Mouse (Mus musculus) cerebellum, postnatal 36 days (tissue): ENCODE measurements at regions not wholly inside any gene's neighbourhood (a gene's known extent, or its start where the extent isn't known, plus 50 kb on each side); places are given as distances from the start of the nearest gene placed in this dataset.
"Not testable (repeated sequence)": the region's sequence is repeated elsewhere in the genome, so short reads cannot be mapped to it uniquely, and the experiment has no call there.

Experiments
- DNase-seq, 2 experiments: peaks; one replicate each; pipeline ENCODE4 v3.0.0; 2021 to 2022; ENCODE audit warnings: mixed read lengths in 2 of 2

DNA sequence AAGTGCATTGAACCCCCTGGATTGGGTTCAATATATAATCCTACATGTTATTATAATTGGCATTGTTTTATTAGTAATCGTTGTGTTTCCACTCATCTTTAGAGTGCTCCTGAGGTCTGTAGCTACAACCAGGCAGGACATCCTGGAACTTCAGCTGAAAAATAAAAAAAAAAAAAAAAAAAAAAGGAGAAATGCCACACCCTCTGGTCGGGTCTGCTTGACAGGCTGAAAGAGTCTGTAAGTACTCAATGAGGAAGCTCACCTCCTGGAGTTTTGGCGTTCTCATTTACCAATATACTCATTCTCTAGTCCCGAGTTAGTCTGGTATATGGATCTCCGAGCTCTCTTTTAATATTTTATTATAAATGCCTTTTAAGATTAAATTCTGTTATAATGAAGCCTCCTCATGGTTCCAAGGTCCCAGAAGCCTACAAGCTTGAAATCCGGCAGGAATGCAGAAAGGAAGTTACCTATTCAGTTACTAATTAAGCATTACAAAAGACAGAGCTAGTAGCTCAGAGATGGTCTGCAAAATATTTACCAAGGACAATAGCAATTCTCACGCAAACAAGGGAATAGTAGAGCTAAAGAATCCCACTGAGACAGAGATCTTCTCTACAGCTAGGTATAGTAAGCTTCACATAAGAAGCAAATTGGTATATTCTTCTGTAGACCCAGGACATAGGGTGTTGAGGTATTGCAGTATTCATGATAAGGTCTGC is 745.7 kb upstream of the Gm5150 start:
- no peak for DNase-seq

DNA sequence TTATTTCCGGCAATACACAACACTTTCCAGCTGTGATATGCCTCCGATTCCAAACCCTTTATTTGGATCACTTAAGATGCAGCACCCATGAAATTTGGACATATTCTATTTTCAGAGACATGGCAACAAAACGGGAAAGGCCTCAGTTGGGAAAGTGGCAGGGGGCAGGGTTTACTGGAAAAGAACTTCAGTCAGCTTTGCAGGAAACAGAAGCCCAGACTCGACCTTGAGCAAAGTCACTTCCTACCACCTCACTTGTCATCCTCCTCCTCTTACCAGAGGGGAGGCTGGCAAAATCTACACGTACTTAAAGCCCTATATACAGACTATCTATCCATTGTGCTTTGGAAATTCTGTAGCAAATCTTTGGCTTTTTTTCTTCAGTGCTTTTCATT is 727.7 kb upstream of the Gm5150 start:
- no peak for DNase-seq

DNA sequence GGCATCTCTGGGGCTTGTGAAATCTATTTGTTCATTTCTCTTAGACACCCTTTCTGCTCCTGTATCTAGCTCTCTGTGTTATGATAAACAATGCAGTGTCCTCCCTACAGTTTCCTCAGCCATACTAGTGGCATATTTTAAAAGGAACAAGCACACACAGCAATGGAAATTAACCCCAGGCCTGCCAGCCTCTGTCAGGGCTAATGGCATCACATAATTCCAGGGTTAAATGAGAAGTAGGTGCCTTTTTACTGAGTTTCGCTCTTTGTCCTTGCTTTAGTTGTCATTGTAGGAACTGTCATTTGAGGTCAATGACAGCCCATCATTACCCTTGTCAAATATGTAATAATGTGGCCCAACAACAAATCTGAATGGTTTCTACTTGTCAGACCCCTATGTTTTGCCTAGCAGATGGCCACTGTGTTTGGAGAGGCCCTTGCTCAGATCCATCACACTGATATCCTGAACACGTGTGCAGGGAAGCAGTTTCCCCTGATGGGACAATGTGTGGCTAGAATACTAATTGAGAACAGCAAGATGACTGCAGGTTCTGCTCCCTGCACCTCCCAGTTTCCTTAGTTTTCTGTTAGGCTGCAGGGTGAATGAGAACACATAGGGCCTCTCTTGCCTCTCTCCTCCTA is 727.2 kb upstream of the Gm5150 start:
- no peak for DNase-seq

DNA sequence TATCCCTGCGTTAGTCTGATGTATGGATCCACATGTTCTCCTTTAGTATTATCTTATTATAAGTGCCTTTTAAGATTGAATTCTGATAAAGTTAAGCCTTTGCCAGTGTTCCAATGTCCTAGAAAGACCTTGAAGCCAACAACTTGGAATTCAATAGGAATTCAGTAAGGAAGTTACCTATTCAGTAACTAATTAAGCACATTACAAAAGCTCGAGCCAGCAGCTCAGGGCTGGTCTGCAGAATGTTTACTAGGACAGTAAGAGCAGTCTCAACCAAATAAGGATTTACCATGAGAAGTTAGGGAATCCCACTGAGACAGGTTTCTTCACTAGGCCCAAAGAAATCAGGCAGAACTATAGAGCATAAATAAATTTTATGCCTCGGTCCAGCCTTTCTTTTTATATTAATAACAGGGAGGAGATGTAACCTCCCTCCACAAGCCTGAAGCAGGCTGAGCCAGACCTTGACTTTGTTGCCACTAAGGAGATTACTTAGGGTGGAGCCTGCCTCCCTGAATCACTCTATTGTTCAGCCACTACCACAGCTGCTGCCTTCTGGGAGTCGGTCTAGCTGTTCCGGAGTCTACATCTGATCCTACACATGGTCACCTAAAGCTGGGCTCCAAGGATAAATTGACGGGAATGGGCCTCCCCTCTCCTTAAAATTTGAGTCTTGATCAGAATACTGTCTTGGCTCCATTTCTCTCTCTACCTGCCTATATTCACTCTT is 718.3 kb upstream of the Gm5150 start:
- DNase-seq: not testable (repeated sequence)

DNA sequence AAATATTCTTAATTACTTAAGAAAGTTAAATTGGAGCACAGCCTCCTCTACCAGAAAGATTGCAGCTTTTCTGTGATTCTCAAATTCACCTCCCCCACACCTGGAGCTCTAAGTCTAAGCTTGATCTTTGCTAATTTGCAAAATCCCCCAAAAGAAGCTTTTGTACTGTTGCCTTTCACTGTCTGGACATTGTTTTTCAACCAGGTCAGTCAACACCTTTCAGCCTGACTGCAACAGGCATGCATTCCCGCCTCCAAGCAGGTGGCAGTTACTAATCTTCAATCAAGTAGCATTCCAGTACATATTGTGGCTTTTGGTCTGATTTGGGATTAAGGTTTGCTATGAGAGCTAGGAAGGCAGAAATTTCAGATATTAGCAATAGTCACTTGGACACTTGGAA is 717.4 kb upstream of the Gm5150 start:
- DNase-seq: no peak

DNA sequence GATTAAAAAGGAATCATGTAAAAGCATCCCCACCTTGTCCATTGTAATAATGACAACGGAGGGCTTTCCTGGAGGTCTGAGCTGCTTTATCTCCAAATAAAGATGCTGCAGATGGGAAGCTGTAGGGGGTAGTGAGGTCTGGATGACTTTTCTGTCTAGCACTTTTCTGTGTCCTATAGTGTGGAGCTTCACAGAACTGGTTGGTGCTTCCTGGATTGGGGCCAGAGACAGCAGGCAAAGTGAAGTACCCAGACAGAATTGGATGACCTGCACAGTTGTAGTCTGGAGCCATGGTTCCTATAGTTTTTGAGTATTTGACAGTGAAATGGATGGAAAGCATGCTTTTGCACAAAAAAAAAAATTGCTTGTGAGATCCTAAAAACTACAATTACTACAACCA is 684.7 kb upstream of the Gm5150 start:
- DNase-seq: peak; percentile 11 to 28

DNA sequence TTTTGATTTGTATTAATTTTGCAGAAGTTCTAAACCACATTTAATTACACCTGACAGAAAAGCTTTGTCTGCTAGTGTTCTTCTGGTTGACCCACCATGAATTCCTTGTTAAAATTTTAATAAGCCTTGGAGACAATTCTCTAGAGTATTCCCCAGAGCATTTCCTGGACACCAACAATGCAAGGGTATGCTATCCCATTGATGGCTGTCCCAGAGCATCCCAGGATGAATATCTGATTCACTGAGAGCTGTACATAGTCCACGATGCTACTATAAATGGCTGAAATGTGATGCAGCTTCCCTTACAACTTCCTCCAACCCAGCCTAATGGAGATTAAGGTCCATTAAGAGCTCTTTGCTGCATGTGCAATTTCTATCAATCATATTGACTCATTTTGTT is 682.7 kb upstream of the Gm5150 start:
- no peak for DNase-seq

DNA sequence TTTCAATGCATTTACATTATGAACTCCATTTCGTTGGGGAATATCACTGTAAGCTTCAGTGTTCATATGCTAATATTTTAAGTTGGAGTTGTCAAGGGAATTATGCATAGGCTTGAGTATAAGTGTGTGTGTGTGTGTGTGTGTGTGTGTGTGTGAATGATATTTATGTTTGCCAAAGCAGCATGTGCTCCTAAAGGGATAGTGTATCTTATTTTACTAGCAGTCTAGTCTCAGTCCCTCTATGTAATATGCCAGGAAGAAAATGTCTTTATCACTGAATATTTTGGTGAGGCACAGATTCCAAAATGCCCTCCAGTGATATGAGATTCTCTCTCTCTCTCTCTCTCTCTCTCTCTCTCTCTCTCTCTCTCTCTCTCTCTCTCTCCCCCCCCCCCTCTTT is 651.3 kb upstream of the Gm5150 start:
- DNase-seq: no peak
